Mouse (Mus musculus): ENCODE data around the gene Il22ra1. TPM values are rescaled to one million over a fixed set of nuclear protein-coding genes. Genes with fewer than 3 reads are reported as not detected.
A peak's percentile ranks its signal among the peaks of the same experiment; 100 is the strongest.

Il22ra1 gene
- polyA plus RNA-seq (2015; fragmentation: Nextera tagmentation; extraction: Ambion mirVana), result not detected in 2 replicates

DNA sequence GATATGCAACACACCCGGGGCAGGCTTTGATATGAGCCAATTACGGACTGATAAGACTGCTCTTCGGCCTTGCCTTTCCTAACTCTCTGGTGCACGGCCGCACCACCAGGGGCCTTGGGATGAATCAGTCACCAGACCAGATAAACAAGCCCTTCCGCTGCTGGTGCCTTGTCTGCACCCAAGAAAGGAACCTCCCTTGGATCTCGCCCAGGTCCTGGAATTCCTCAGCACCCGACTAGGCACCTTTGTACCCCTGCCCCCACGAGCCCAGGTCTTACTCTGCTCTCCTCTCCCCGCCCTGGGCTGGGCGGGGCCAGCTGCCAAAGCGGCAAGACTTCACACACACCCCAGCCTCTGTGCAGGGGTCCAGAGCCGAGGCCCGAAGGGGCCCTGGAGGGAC, at the start of gene Il22ra1:
Gene Il22ra1, plus strand, starts transcription at position 356 of the 400 bp plus-strand sequence.
- ATAC-seq (replicated peaks; ENCODE audit: extremely low read depth, insufficient read depth, low FRiP score), result peak; percentile 32; the same call in 1 of the 2 replicates
- H3K36me3 ChIP-seq (ENCODE audit: control insufficient read depth, insufficient read depth), result no peaks in the 10 kb centered on the region
- H3K27me3 ChIP-seq (ENCODE audit: control insufficient read depth, insufficient read depth, low read length), result peaks cover 3% of the 10 kb centered on the region; the same call in 1 of the 2 replicates
- H3K27ac ChIP-seq (ENCODE audit: low read length), result no peak within 1 kb of the TSS
- H3K9ac ChIP-seq (ENCODE audit: low read length), result peak within 1 kb of the TSS; percentile 67
- peak within 1 kb of the TSS; percentile 51 for H3K4me2 ChIP-seq (ENCODE audit: low read depth, low read length)
- H3K9me3 ChIP-seq (replicated peaks; ENCODE audit: control insufficient read depth, low read length), result peaks cover 4% of the 10 kb centered on the region
- WGBS, result 16% methylated on average over 14 of the region's 14 CpGs
- H3K4me3 ChIP-seq (ENCODE audit: low read length), result peak within 1 kb of the TSS; percentile 38
- H3K4me1 ChIP-seq (ENCODE audit: control insufficient read depth, insufficient read depth, low read length), result peaks cover 11% of the 10 kb centered on the region

DNA sequence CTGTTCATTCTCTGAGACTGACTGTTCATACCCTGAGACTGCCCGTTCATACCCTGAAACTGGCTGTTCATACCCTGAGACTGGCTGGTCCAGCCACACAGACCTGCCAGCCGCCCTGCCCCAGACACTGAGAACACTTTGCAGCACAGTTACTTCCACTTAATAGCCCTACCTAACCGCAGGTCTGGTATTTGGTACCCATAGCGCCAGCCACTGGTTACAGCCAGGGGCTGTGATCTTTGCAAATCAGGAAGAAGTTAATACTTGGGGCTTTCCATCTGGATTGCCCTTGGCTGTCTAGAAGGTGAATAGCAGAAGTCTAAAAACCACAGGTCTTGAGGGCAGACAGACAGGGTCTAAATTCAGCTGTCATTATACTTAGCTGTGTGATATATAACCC, 48.7 kb upstream of the Il22ra1 start:
- H3K27me3 ChIP-seq (ENCODE audit: control insufficient read depth, insufficient read depth, low read length), result no peaks in the 10 kb centered on the region
- no peak for ATAC-seq (replicated peaks; ENCODE audit: extremely low read depth, insufficient read depth, low FRiP score)
- WGBS, result 59% methylated on average over 4 of the region's 4 CpGs
- peaks cover 3% of the 10 kb centered on the region; the same call in 1 of the 2 replicates for H3K4me1 ChIP-seq (ENCODE audit: control insufficient read depth, insufficient read depth, low read length)
- H3K36me3 ChIP-seq (ENCODE audit: control insufficient read depth, insufficient read depth), result no peaks in the 10 kb centered on the region
- H3K4me3 ChIP-seq (ENCODE audit: low read length), result no peak overlapping the region
- no peak overlapping the region for H3K27ac ChIP-seq (ENCODE audit: low read length)
- no peaks in the 10 kb centered on the region for H3K9me3 ChIP-seq (replicated peaks; ENCODE audit: control insufficient read depth, low read length)
- H3K9ac ChIP-seq (ENCODE audit: low read length), result no peak overlapping the region
- H3K4me2 ChIP-seq (ENCODE audit: low read depth, low read length), result no peak overlapping the region

DNA sequence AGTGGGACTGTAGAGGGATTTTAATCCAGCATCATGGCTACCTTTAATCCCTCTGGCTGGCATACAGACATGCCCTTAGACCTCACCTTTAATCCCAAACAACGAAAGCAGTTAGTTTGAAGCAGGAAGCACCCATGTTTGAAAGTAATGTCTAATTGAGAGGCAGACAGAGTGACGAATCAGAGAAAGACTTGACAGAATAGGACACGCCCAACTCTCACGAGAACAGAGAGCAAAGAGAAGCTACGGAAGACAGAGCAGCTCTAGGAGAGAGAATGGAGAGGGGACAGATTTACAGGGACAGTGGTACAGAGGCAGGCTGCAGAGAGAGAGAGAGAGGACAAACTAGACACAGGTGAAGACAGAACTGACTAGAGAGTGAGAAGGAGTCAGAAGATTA, 46.2 kb upstream of the Il22ra1 start:
- Histone ChIP-seq H3K4me3 (ENCODE audit: low read length) (no peak overlapping the region), H3K9ac (ENCODE audit: low read length) (no peak overlapping the region), H3K4me2 (ENCODE audit: low read depth, low read length) (no peak overlapping the region), H3K27ac (ENCODE audit: low read length) (no peak overlapping the region), H3K4me1 (ENCODE audit: control insufficient read depth, insufficient read depth, low read length) (peaks cover 7% of the 10 kb centered on the region), H3K9me3 (replicated peaks; ENCODE audit: control insufficient read depth, low read length) (no peaks in the 10 kb centered on the region), H3K27me3 (ENCODE audit: control insufficient read depth, insufficient read depth, low read length) (peaks cover 5% of the 10 kb centered on the region; the same call in 1 of the 2 replicates), H3K36me3 (ENCODE audit: control insufficient read depth, insufficient read depth) (no peaks in the 10 kb centered on the region)
- 74% methylated on average over 5 of the region's 5 CpGs for WGBS
- no peak for ATAC-seq (replicated peaks; ENCODE audit: extremely low read depth, insufficient read depth, low FRiP score)

DNA sequence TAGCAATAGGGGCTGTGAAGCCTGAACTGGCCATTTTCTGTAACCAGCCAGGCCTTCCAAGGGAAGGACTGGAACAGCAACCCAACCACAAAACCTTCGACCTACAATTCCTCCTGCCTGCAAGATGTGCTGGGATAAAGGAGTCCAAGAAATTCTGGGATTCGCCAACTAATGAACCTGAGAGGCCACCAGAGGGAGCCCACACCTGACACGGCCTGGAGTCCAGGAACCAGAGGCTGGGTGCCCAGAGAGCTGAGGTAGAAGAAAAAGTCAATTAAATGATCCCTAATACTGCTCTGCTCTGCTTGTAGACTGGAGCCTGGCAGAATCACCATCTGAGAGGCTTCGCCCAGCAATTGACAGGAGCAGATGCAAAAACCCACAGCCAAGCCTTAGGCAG, 44.4 kb upstream of the Il22ra1 start:
- Histone ChIP-seq H3K9me3 (replicated peaks; ENCODE audit: control insufficient read depth, low read length) (no peaks in the 10 kb centered on the region), H3K9ac (ENCODE audit: low read length) (no peak overlapping the region), H3K36me3 (ENCODE audit: control insufficient read depth, insufficient read depth) (no peaks in the 10 kb centered on the region), H3K4me3 (ENCODE audit: low read length) (no peak overlapping the region), H3K4me1 (ENCODE audit: control insufficient read depth, insufficient read depth, low read length) (peaks cover 7% of the 10 kb centered on the region), H3K27ac (ENCODE audit: low read length) (no peak overlapping the region), H3K4me2 (ENCODE audit: low read depth, low read length) (no peak overlapping the region), H3K27me3 (ENCODE audit: control insufficient read depth, insufficient read depth, low read length) (peaks cover 13% of the 10 kb centered on the region)
- WGBS, result 22% methylated on average over 4 of the region's 4 CpGs
- no peak for ATAC-seq (replicated peaks; ENCODE audit: extremely low read depth, insufficient read depth, low FRiP score)

DNA sequence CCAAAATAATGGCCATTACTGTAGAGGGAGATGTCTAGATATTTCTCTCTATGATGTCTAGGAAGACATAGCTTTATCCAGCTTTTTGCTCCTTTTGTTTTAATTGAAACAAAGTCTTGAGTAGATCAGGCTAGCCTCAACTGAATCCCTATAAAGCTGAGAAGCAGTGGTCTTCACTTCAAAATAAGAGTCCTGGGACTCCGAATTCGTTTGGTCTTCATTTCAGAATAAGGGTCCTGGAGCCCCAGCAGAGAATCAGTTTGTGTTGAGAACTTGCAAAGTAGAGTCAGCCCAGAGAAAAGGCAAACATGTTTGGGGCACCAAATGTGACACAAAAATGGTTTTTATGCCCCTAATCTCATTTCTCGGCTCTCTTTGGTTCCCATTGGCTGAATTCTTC, 43.2 kb upstream of the Il22ra1 start:
- peaks cover 7% of the 10 kb centered on the region for H3K4me1 ChIP-seq (ENCODE audit: control insufficient read depth, insufficient read depth, low read length)
- ATAC-seq (replicated peaks; ENCODE audit: extremely low read depth, insufficient read depth, low FRiP score), result no peak
- H3K9me3 ChIP-seq (replicated peaks; ENCODE audit: control insufficient read depth, low read length), result no peaks in the 10 kb centered on the region
- H3K27ac ChIP-seq (ENCODE audit: low read length), result no peak overlapping the region
- no peaks in the 10 kb centered on the region for H3K36me3 ChIP-seq (ENCODE audit: control insufficient read depth, insufficient read depth)
- H3K9ac ChIP-seq (ENCODE audit: low read length), result no peak overlapping the region
- peaks cover 15% of the 10 kb centered on the region for H3K27me3 ChIP-seq (ENCODE audit: control insufficient read depth, insufficient read depth, low read length)
- H3K4me3 ChIP-seq (ENCODE audit: low read length), result no peak overlapping the region
- no peak overlapping the region for H3K4me2 ChIP-seq (ENCODE audit: low read depth, low read length)
- 36% methylated on average over 3 of the region's 3 CpGs for WGBS

DNA sequence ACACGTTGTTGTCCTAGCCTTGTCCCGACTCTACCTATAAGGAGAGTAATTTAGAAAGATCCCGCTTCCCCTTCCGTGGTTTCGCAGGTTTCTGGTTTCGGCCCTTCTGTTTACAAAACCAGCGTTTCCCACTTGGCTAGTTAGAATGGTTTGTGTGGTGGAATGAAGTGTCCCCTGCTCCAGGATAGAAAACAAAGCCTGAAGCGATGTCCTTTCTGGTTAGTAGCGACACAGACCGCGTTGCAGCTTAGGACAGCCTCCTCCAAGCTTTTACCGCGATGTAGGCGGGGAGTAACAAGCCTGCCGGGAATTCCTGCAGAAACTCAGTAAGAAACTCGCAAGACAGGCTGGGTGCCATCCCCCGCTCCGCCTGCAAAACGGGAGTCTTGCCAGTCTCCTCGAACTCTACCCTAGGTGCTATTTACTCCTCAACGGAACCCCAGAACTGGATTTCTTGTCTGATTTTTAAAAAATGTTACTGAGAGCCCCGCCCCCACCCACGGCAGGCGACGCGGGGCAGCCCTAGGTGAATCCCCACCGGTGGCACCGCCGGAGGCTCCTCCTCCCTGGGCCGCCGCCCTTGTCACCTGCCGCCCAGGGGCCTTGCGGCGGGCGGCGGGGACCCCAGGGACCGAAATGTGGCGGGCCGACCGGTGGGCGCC, 41.9 kb upstream of the Il22ra1 start, which contains the start of gene Ifnlr1:
Gene Ifnlr1, plus strand, starts transcription at position 382 of the 662 bp plus-strand sequence.
- peaks cover 7% of the 10 kb centered on the region for H3K4me1 ChIP-seq (ENCODE audit: control insufficient read depth, insufficient read depth, low read length)
- peak; percentile 33 for ATAC-seq (replicated peaks; ENCODE audit: extremely low read depth, insufficient read depth, low FRiP score)
- 1% methylated on average over 41 of the region's 41 CpGs for WGBS
- H3K27ac ChIP-seq (ENCODE audit: low read length), result no peak within 1 kb of the TSS
- peak within 1 kb of the TSS; percentile 84 for H3K9ac ChIP-seq (ENCODE audit: low read length)
- peak within 1 kb of the TSS; percentile 78 for H3K4me3 ChIP-seq (ENCODE audit: low read length)
- peaks cover 15% of the 10 kb centered on the region for H3K27me3 ChIP-seq (ENCODE audit: control insufficient read depth, insufficient read depth, low read length)
- H3K4me2 ChIP-seq (ENCODE audit: low read depth, low read length), result peak within 1 kb of the TSS; percentile 95
- H3K9me3 ChIP-seq (replicated peaks; ENCODE audit: control insufficient read depth, low read length), result no peaks in the 10 kb centered on the region
- H3K36me3 ChIP-seq (ENCODE audit: control insufficient read depth, insufficient read depth), result no peaks in the 10 kb centered on the region

DNA sequence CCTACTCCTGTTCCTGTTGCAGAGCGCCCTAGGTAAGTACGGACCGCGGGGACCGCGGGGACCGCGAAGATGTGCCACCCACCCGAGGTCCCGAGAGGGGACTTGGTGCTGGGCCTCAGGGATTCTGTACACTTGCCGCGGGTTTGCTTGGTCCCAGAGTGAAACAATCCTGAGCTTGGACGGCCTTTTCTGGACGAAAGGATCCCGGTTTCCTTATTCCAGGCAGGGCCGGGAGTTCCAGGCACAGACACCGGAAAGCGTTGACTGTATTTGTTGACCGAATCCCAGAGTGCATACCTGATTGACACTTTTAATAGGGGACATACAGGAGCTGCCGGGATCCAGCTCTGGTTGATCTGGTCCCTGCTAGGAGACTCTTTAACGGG, 41.4 kb upstream of the Il22ra1 start:
- H3K4me3 ChIP-seq (ENCODE audit: low read length), result peak overlapping the region; percentile 78
- peaks cover 15% of the 10 kb centered on the region for H3K27me3 ChIP-seq (ENCODE audit: control insufficient read depth, insufficient read depth, low read length)
- ATAC-seq (replicated peaks; ENCODE audit: extremely low read depth, insufficient read depth, low FRiP score), result no peak
- H3K27ac ChIP-seq (ENCODE audit: low read length), result no peak overlapping the region
- H3K9me3 ChIP-seq (replicated peaks; ENCODE audit: control insufficient read depth, low read length), result no peaks in the 10 kb centered on the region
- peaks cover 7% of the 10 kb centered on the region for H3K4me1 ChIP-seq (ENCODE audit: control insufficient read depth, insufficient read depth, low read length)
- WGBS, result 1% methylated on average over 21 of the region's 21 CpGs
- peak overlapping the region; percentile 84 for H3K9ac ChIP-seq (ENCODE audit: low read length)
- H3K36me3 ChIP-seq (ENCODE audit: control insufficient read depth, insufficient read depth), result no peaks in the 10 kb centered on the region
- peak overlapping the region; percentile 95 for H3K4me2 ChIP-seq (ENCODE audit: low read depth, low read length)

DNA sequence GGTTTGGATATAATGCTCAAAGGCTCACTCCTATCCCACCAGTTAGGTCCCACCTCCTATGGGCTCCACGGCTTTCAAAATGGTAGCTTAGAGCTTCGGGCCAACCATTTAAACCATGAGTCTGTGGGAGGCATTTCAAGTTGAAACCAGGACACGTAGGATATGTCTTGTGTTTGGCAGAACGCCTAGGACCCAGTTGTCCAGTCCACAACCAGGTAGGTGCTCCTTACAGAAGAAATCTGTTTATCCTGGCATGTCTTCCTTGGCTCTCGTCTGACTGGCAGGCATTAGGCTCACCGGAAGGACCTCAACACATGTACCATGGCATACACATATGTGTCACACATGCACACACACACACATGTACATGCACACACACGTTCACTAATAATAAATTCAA, 38.2 kb upstream of the Il22ra1 start:
- Histone ChIP-seq H3K4me2 (ENCODE audit: low read depth, low read length) (no peak overlapping the region), H3K36me3 (ENCODE audit: control insufficient read depth, insufficient read depth) (no peaks in the 10 kb centered on the region), H3K9me3 (replicated peaks; ENCODE audit: control insufficient read depth, low read length) (no peaks in the 10 kb centered on the region), H3K9ac (ENCODE audit: low read length) (no peak overlapping the region), H3K27ac (ENCODE audit: low read length) (no peak overlapping the region), H3K4me3 (ENCODE audit: low read length) (no peak overlapping the region), H3K4me1 (ENCODE audit: control insufficient read depth, insufficient read depth, low read length) (peaks cover 4% of the 10 kb centered on the region), H3K27me3 (ENCODE audit: control insufficient read depth, insufficient read depth, low read length) (peaks cover 14% of the 10 kb centered on the region)
- 87% methylated on average over 7 of the region's 7 CpGs for WGBS
- no peak for ATAC-seq (replicated peaks; ENCODE audit: extremely low read depth, insufficient read depth, low FRiP score)

DNA sequence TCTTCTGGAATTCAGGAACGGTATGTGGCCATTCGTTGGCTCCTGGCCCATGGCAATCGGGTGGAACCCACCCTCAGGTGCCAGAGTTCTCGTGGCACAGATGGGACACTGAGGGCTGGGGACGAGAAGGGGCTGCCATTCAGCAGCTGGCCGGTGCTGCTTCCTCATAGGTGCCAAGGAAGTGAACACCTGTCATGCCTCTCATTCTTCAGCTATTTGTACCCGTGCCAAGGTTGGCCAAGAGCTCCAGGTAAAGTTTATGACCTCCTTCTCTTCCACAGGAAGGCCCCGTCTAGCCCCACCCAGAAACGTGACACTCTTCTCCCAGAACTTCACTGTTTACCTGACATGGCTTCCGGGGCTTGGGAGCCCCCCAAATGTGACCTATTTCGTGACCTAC, 37.7 kb upstream of the Il22ra1 start:
- Histone ChIP-seq H3K4me3 (ENCODE audit: low read length) (no peak overlapping the region), H3K9ac (ENCODE audit: low read length) (no peak overlapping the region), H3K9me3 (replicated peaks; ENCODE audit: control insufficient read depth, low read length) (no peaks in the 10 kb centered on the region), H3K4me2 (ENCODE audit: low read depth, low read length) (no peak overlapping the region), H3K27ac (ENCODE audit: low read length) (no peak overlapping the region), H3K36me3 (ENCODE audit: control insufficient read depth, insufficient read depth) (no peaks in the 10 kb centered on the region), H3K27me3 (ENCODE audit: control insufficient read depth, insufficient read depth, low read length) (peaks cover 10% of the 10 kb centered on the region), H3K4me1 (ENCODE audit: control insufficient read depth, insufficient read depth, low read length) (peaks cover 4% of the 10 kb centered on the region)
- WGBS, result 77% methylated on average over 11 of the region's 11 CpGs
- no peak for ATAC-seq (replicated peaks; ENCODE audit: extremely low read depth, insufficient read depth, low FRiP score)
